Mouse (Mus musculus) forebrain, embryonic 15.5 days (tissue): ENCODE results near the gene BC107364. TPM values are rescaled to one million over a fixed set of nuclear protein-coding genes. Genes with fewer than 3 reads are reported as not detected.
"Not testable (repeated sequence)": the region's sequence is repeated elsewhere in the genome, so short reads cannot be mapped to it uniquely, and the experiment has no call there.

ENCODE experiments used
- ATAC-seq: fragments of 200-750 bp; cut with Nextera tagmentation; replicated peaks from 2 replicates; pipeline ENCODE4 v1.8.0; 2017; ENCODE audit warnings: mild to moderate bottlenecking, moderate TSS enrichment, moderate library complexity
- H3K27ac ChIP-seq: fragments of 300-500 bp; sonication (generic); replicated peaks from 2 replicates; pipeline ENCODE4 v1.5.1; 2015; ENCODE audit warnings: mild to moderate bottlenecking, inconsistent platforms
- H3K27me3 ChIP-seq: fragments of 300-500 bp; sonication (generic); 2 replicates; pipeline ENCODE4 v1.6.1; 2015; ENCODE audit warnings: inconsistent platforms
- H3K36me3 ChIP-seq: fragments of 300-500 bp; sonication (generic); 2 replicates; pipeline ENCODE4 v1.6.1; 2015; ENCODE audit warnings: mild to moderate bottlenecking, inconsistent platforms
- H3K4me1 ChIP-seq: fragments of 300-500 bp; sonication (generic); 2 replicates; pipeline ENCODE4 v1.6.1; 2015; ENCODE audit warnings: inconsistent platforms
- H3K4me2 ChIP-seq: fragments of 300-500 bp; sonication (generic); replicated peaks from 2 replicates; pipeline ENCODE4 v1.6.1; 2015; ENCODE audit warnings: mild to moderate bottlenecking, inconsistent platforms
- H3K4me3 ChIP-seq: fragments of 300-500 bp; sonication (generic); 2 replicates; pipeline ENCODE4 v1.5.1; 2015; ENCODE audit warnings: mild to moderate bottlenecking, inconsistent platforms
- H3K9ac ChIP-seq: fragments of 300-500 bp; sonication (generic); replicated peaks from 2 replicates; pipeline ENCODE4 v1.6.1; 2015; ENCODE audit warnings: mild to moderate bottlenecking, inconsistent platforms
- H3K9me3 ChIP-seq: fragments of 300-500 bp; sonication (generic); 2 replicates; pipeline ENCODE4 v1.6.1; 2016; ENCODE audit warnings: inconsistent platforms
- WGBS: fragments of 180-500 bp; shearing (Covaris S2); methylation state at CpG from one replicate; pipeline ENCODE4 v1.1.7; 2015; ENCODE audit warnings: mixed read lengths; 5-methylcytosine and 5-hydroxymethylcytosine counted together
- polyA plus RNA-seq: library from polyadenylated mRNA; unstranded; fragments of >200 nt; fragmentation: Nextera tagmentation; extraction: Ambion mirVana; gene quantifications from 2 replicates; pipeline ENCODE4 v1.2.1, GENCODE M21; 2015

BC107364 gene
- polyA plus RNA-seq, 1 experiment from 2014 or later: not detected

- H3K36me3 ChIP-seq: no peaks in the 10 kb centered on the region
- H3K27ac ChIP-seq: no peak overlapping the region
- no peak overlapping the region for H3K9ac ChIP-seq
- H3K4me1 ChIP-seq: peaks cover 12% of the 10 kb centered on the region; the same call in 1 of the 2 replicates
- no peaks in the 10 kb centered on the region for H3K9me3 ChIP-seq
- peaks cover 89% of the 10 kb centered on the region for H3K27me3 ChIP-seq
- no peak overlapping the region for H3K4me3 ChIP-seq
- H3K4me2 ChIP-seq: peak overlapping the region; percentile 8; the same call in 1 of the 2 replicates
- no peak for ATAC-seq
- WGBS: under 1% methylated on average over 26 of the region's 26 CpGs
These were observed 47.7 kb downstream of the BC107364 start for GRCm38 (mm10) chr3:96404450-96404849.

GRCm38 (mm10) chr3:96403016-96403415 is 49.1 kb downstream of the BC107364 start:
- Histone ChIP-seq H3K4me3 (no peak overlapping the region), H3K9ac (no peak overlapping the region), H3K4me2 (no peak overlapping the region), H3K27ac (no peak overlapping the region), H3K27me3 (peaks cover 91% of the 10 kb centered on the region), H3K4me1 (peaks cover 12% of the 10 kb centered on the region; the same call in 1 of the 2 replicates), H3K36me3 (no peaks in the 10 kb centered on the region), H3K9me3 (no peaks in the 10 kb centered on the region)
- no peak for ATAC-seq
- WGBS: 24% methylated on average over 1 of the region's 1 CpGs

- ATAC-seq: no peak
- Histone ChIP-seq H3K4me1 (peaks cover 12% of the 10 kb centered on the region; the same call in 1 of the 2 replicates), H3K27ac (no peak overlapping the region), H3K4me3 (peak overlapping the region; percentile 16), H3K4me2 (peak overlapping the region; percentile 16), H3K27me3 (peaks cover 95% of the 10 kb centered on the region), H3K36me3 (no peaks in the 10 kb centered on the region), H3K9me3 (no peaks in the 10 kb centered on the region), H3K9ac (no peak overlapping the region)
- under 1% methylated on average over 41 of the region's 41 CpGs for WGBS
These were observed 50.1 kb downstream of the BC107364 start for GRCm38 (mm10) chr3:96401832-96402501.

GRCm38 (mm10) chr3:96401474-96401831 is 50.7 kb downstream of the BC107364 start:
- peak overlapping the region; percentile 16 for H3K4me3 ChIP-seq

GRCm38 (mm10) chr3:96398911-96399310 is 53.2 kb downstream of the BC107364 start:
- no peaks in the 10 kb centered on the region for H3K36me3 ChIP-seq
- 0 out of 2 replicates have a peak, but pooled peaks cover 5% of the 10 kb centered on the region for H3K4me1 ChIP-seq
- H3K9ac ChIP-seq: no peak overlapping the region
- ATAC-seq: no peak
- peaks cover 96% of the 10 kb centered on the region for H3K27me3 ChIP-seq
- H3K4me3 ChIP-seq: no peak overlapping the region
- H3K4me2 ChIP-seq: no peak overlapping the region
- WGBS: 4% methylated on average over 5 of the region's 5 CpGs
- H3K27ac ChIP-seq: no peak overlapping the region
- H3K9me3 ChIP-seq: no peaks in the 10 kb centered on the region

More at GRCm38 (mm10) chr3:96401474-96401831, 50.7 kb downstream of the BC107364 start:
- no peak for ATAC-seq
- Histone ChIP-seq H3K9me3 (no peaks in the 10 kb centered on the region), H3K9ac (no peak overlapping the region), H3K27ac (no peak overlapping the region), H3K4me2 (peak overlapping the region; percentile 16; the same call in 1 of the 2 replicates), H3K4me1 (peaks cover 12% of the 10 kb centered on the region; the same call in 1 of the 2 replicates), H3K36me3 (no peaks in the 10 kb centered on the region), H3K27me3 (peaks cover 95% of the 10 kb centered on the region)
- WGBS: 3% methylated on average over 13 of the region's 13 CpGs

GRCm38 (mm10) chr3:96396857-96397256 is 55.2 kb downstream of the BC107364 start:
- 88% methylated on average over 7 of the region's 7 CpGs for WGBS
- ATAC-seq: no peak
- no peak overlapping the region for H3K4me3 ChIP-seq
- peaks cover 86% of the 10 kb centered on the region for H3K27me3 ChIP-seq
- H3K9ac ChIP-seq: no peak overlapping the region
- H3K4me1 ChIP-seq: 0 out of 2 replicates have a peak, but pooled peaks cover 4% of the 10 kb centered on the region
- no peaks in the 10 kb centered on the region for H3K36me3 ChIP-seq
- no peak overlapping the region for H3K4me2 ChIP-seq
- H3K27ac ChIP-seq: no peak overlapping the region
- no peaks in the 10 kb centered on the region for H3K9me3 ChIP-seq

GRCm38 (mm10) chr3:96387202-96387601 is 64.9 kb downstream of the BC107364 start:
- not testable (repeated sequence) for ATAC-seq

More at GRCm38 (mm10) chr3:96387202-96387601, 64.9 kb downstream of the BC107364 start:
- H3K4me1 ChIP-seq, H3K4me3 ChIP-seq, H3K4me2 ChIP-seq, H3K9ac ChIP-seq, H3K36me3 ChIP-seq, H3K27ac ChIP-seq, H3K9me3 ChIP-seq: not testable (repeated sequence)
- no CpG with 5 or more reads among the region's 18 CpGs for WGBS
- H3K27me3 ChIP-seq: peaks cover 26% of the 10 kb centered on the region

Other genes starting within 250 kb of the BC107364 start
- gene Bola1, start 232.6 kb downstream of the BC107364 start, polyA plus RNA-seq: 71.8 and 75.5 TPM in 2 replicates
- 0.46 TPM in 1 of 2 replicates, not detected in the other for gene Hist2h2ab, start 232.4 kb downstream of the BC107364 start, polyA plus RNA-seq
- 4.7 and 6.8 TPM in 2 replicates for gene Hist2h2ac, start 231.4 kb downstream of the BC107364 start, polyA plus RNA-seq
- 9.1 and 9.7 TPM in 2 replicates for gene Hist2h2be, start 231.2 kb downstream of the BC107364 start, polyA plus RNA-seq
- gene Hist2h3c2, start 213.2 kb downstream of the BC107364 start, polyA plus RNA-seq: 6.7 and 8.0 TPM in 2 replicates
- gene Hist2h2aa2, start 212.0 kb downstream of the BC107364 start, polyA plus RNA-seq: 51.6 and 60.6 TPM in 2 replicates
- 25.1 and 32.2 TPM in 2 replicates for gene Hist2h2aa1, start 206.8 kb downstream of the BC107364 start, polyA plus RNA-seq
- 0.62 TPM in 1 of 2 replicates, not detected in the other for gene Hist2h3c1, start 205.6 kb downstream of the BC107364 start, polyA plus RNA-seq
- 10.1 and 10.9 TPM in 2 replicates for gene Hist2h4, start 189.0 kb downstream of the BC107364 start, polyA plus RNA-seq
- gene Hist2h3b, start 183.7 kb downstream of the BC107364 start, polyA plus RNA-seq: 42.5 and 47.6 TPM in 2 replicates
- 7.1 and 9.9 TPM in 2 replicates for gene Hist2h2bb, start 182.6 kb downstream of the BC107364 start, polyA plus RNA-seq
- 0.97 and 1.4 TPM in 2 replicates for gene Fcgr1, start 158.3 kb downstream of the BC107364 start, polyA plus RNA-seq
- gene Hfe2, start 72.9 kb upstream of the BC107364 start, polyA plus RNA-seq: 0.43 and 0.82 TPM in 2 replicates
- 68.4 and 69.3 TPM in 2 replicates for gene Txnip, start 105.7 kb upstream of the BC107364 start, polyA plus RNA-seq
- 0.92 and 2.0 TPM in 2 replicates for gene Gm16253, start 124.7 kb upstream of the BC107364 start, polyA plus RNA-seq
- gene Polr3gl, start 141.9 kb upstream of the BC107364 start, polyA plus RNA-seq: 42.4 and 45.3 TPM in 2 replicates
- gene Ankrd34a, start 144.3 kb upstream of the BC107364 start, polyA plus RNA-seq: 12.5 and 13.4 TPM in 2 replicates
- gene Lix1l, start 148.8 kb upstream of the BC107364 start, polyA plus RNA-seq: 5.0 and 6.4 TPM in 2 replicates
- gene Rbm8a, start 177.6 kb upstream of the BC107364 start, polyA plus RNA-seq: 132 and 144 TPM in 2 replicates
- 57.3 and 58.6 TPM in 2 replicates for gene Pex11b, start 183.1 kb upstream of the BC107364 start, polyA plus RNA-seq
- 0.08 TPM in 1 of 2 replicates, not detected in the other for gene Gm42957, start 183.2 kb upstream of the BC107364 start, polyA plus RNA-seq
- 0.55 and 0.65 TPM in 2 replicates for gene Itga10, start 193.3 kb upstream of the BC107364 start, polyA plus RNA-seq
- 1.5 and 1.9 TPM in 2 replicates for gene Ankrd35, start 217.8 kb upstream of the BC107364 start, polyA plus RNA-seq
- gene Pias3, start 244.1 kb upstream of the BC107364 start, polyA plus RNA-seq: 27.4 and 28.9 TPM in 2 replicates